Mouse (Mus musculus): ENCODE measurements around the gene Orc3. TPM values are rescaled to one million over a fixed set of nuclear protein-coding genes. Genes with fewer than 3 reads are reported as not detected.

The Orc3 gene
- polyA plus RNA-seq, 1 experiment from 2014 or later = 111 TPM

DNA sequence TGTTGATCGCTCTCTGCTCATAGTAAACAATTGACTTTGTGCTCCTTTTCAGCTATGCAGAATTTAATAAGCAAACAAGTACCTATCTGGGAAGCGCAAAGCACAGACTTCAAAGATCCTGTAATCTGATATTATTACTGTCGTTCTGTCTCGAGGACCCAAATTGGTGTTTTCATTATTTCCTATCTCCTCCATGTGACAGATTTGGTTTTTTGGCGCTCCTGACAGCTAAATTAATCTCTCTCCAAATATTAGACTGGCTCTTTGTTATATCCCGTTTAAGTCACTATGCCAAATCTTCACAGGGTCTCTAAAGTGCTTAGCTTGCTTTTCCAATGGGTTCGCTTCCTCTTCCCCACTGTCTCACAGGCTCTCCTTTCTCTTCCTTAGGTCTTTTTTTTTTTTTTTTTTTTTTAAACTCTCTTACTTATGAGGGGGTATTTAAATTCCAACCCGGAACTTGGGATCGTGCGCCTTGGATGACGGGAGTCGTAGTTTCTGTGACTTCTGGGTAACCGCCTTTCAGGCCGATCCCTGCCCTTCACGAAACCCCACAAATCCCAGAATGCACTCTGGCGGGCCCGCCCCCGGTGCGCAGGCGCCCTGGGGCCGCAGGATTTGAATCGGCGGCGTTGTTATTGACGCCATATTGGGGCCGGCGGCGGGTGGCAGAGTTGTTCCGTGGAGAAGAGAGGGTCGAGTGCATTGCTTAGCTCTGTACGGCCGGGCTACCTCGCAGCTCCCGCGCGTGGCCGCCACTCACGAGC lies 64.6 kb downstream of the Orc3 start:
- ATAC-seq (ENCODE audit: insufficient number of reproducible peaks, insufficient read depth, low FRiP score, low TSS enrichment) = peak; percentile 92
- WGBS = 2% methylated on average over 38 of the region's 38 CpGs
- Histone ChIP-seq H3K4me1 (peaks cover 11% of the 10 kb centered on the region), H3K4me2 (replicated peaks) (peak overlapping the region; percentile 74), H3K27me3 (no peaks in the 10 kb centered on the region), H3K27ac (peak overlapping the region; percentile 94), H3K9ac (peak overlapping the region; percentile 98), H3K36me3 (no peaks in the 10 kb centered on the region), H3K9me3 (no peaks in the 10 kb centered on the region), H3K4me3 (peak overlapping the region; percentile 99)

DNA sequence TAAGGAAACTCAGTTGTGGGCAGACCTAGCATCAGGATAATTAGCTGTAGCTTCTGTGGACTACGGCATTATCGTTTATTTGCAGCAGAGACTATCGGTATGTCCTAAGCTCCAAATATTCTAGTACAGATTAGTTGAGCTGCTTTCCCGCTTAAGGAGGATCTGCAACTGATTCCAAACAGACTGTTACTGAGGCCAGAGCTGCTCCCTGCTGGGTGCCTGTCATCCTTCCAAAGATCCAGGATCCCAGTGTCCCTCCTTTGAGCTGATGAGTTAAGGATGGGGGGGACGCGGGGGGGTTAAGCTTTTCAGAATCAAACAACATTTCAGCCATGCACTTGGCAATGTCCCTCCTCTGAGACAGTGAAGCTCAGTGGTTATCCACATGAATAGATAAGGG lies 84.8 kb downstream of the Orc3 start:
- 85% methylated on average over 6 of the region's 6 CpGs for WGBS
- H3K9me3 ChIP-seq = no peaks in the 10 kb centered on the region
- no peak overlapping the region for H3K27ac ChIP-seq
- ATAC-seq (ENCODE audit: insufficient number of reproducible peaks, insufficient read depth, low FRiP score, low TSS enrichment) = no peak
- no peaks in the 10 kb centered on the region for H3K36me3 ChIP-seq
- H3K27me3 ChIP-seq = no peaks in the 10 kb centered on the region
- no peak overlapping the region for H3K9ac ChIP-seq
- H3K4me2 ChIP-seq (replicated peaks) = no peak overlapping the region
- no peak overlapping the region for H3K4me3 ChIP-seq
- no peaks in the 10 kb centered on the region for H3K4me1 ChIP-seq

DNA sequence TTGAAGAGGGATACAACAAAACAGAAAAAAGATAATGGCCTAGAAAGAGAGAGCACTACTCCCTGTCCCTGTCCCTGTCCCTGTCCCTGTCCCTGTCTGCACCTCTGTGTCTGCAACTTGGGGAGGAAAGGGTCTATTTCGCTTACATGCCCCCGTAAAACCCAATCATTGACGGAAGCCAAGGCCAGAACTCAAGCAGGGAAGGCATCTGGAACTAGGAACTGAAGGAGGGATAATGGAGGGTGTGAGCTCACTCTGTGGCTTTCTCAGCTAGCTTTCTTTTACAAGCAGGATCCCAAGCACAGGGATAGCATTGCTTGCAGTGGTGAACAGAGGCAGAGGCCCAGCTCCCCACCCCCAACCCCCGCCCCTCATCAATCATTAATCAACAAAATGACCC lies 85.4 kb downstream of the Orc3 start:
- Histone ChIP-seq H3K27ac (no peak overlapping the region), H3K4me1 (no peaks in the 10 kb centered on the region), H3K4me2 (replicated peaks) (no peak overlapping the region), H3K9ac (no peak overlapping the region), H3K27me3 (no peaks in the 10 kb centered on the region), H3K4me3 (no peak overlapping the region), H3K9me3 (no peaks in the 10 kb centered on the region), H3K36me3 (no peaks in the 10 kb centered on the region)
- no peak for ATAC-seq (ENCODE audit: insufficient number of reproducible peaks, insufficient read depth, low FRiP score, low TSS enrichment)
- 68% methylated on average over 4 of the region's 4 CpGs for WGBS

DNA sequence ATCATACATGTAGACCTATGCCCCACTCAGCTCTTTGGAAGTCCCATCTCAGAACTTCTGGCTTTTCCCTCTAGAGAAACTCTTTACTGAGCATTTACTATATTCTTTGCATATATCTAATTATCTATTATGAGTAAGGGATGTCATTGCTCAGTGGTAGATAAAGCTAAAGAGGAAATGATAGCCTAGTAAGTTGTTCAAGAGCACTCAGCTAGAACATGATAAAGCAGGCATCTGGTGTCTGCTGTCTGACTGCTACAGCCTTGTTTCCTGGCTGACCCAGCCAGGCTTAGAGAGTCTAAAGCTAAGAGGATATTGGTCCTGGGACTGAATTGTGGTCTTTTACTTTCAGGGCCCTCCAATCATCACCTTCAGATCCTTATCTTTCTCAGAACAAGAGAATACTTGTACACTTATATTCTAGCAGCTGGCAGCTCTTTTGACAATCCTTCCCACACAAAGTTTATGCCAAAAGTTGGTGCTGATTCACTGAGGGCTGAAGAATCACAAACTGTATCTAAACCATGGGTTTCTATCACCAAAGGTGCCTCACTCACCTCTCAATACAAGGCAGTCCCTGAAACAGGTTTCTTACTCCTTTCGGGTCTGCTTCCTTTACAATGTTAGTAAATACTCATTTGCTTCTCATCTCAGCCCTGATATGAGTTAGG lies 86.2 kb downstream of the Orc3 start:
- no peak overlapping the region for H3K4me2 ChIP-seq (replicated peaks)
- no peaks in the 10 kb centered on the region for H3K27me3 ChIP-seq
- no peak overlapping the region for H3K9ac ChIP-seq
- no peak for ATAC-seq (ENCODE audit: insufficient number of reproducible peaks, insufficient read depth, low FRiP score, low TSS enrichment)
- H3K9me3 ChIP-seq = no peaks in the 10 kb centered on the region
- 79% methylated on average over 1 of the region's 1 CpGs for WGBS
- no peaks in the 10 kb centered on the region for H3K36me3 ChIP-seq
- H3K4me1 ChIP-seq = no peaks in the 10 kb centered on the region
- H3K4me3 ChIP-seq = no peak overlapping the region
- no peak overlapping the region for H3K27ac ChIP-seq

DNA sequence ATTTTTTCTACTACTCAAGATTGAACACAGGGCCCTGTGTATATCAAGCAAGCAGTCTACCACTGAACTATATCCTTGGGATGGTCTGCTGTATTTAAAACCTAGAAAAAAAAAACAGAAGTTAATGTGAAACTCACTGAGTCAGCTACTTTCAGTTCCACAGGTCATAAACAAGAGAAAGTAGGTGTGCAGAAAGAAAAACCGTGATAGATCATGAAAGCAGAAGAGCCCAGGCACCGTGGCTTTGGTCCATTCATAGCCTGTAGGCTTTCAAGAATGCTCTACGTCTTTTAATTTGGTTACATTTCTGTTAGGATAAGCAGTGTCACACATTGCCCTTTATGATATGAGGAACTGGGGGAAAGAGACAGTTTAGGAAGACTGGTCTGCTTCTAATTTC lies 88.0 kb downstream of the Orc3 start:
- Histone ChIP-seq H3K27ac (no peak overlapping the region), H3K27me3 (no peaks in the 10 kb centered on the region), H3K9me3 (no peaks in the 10 kb centered on the region), H3K4me2 (replicated peaks) (no peak overlapping the region), H3K36me3 (no peaks in the 10 kb centered on the region), H3K4me1 (no peaks in the 10 kb centered on the region), H3K9ac (no peak overlapping the region), H3K4me3 (no peak overlapping the region)
- no peak for ATAC-seq (ENCODE audit: insufficient number of reproducible peaks, insufficient read depth, low FRiP score, low TSS enrichment)
- WGBS = 86% methylated on average over 3 of the region's 3 CpGs

DNA sequence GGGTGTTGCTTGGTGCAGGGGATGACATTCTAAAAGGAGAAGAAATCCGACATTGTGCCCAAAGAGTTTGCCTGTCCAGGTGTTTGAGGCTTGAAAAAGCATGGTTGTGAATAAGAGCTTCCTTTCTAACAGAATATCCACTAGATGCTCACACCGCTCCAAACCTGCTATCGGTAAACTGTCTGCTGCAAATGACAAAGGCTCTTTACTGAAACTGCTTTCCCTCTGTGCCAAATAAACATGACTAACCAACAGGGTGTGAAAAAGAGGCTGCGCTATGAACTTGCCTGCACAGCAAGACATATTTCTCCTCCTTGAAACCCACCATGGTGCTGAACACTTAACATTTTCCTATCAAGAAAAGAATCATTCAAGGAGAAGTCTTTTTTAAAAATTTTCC lies 91.2 kb downstream of the Orc3 start:
- no peak overlapping the region for H3K4me3 ChIP-seq
- H3K4me2 ChIP-seq (replicated peaks) = no peak overlapping the region
- no peaks in the 10 kb centered on the region for H3K36me3 ChIP-seq
- H3K4me1 ChIP-seq = no peaks in the 10 kb centered on the region
- no peak overlapping the region for H3K27ac ChIP-seq
- H3K9ac ChIP-seq = no peak overlapping the region
- no peaks in the 10 kb centered on the region for H3K9me3 ChIP-seq
- ATAC-seq (ENCODE audit: insufficient number of reproducible peaks, insufficient read depth, low FRiP score, low TSS enrichment) = no peak
- WGBS = 88% methylated on average over 4 of the region's 4 CpGs
- no peaks in the 10 kb centered on the region for H3K27me3 ChIP-seq

DNA sequence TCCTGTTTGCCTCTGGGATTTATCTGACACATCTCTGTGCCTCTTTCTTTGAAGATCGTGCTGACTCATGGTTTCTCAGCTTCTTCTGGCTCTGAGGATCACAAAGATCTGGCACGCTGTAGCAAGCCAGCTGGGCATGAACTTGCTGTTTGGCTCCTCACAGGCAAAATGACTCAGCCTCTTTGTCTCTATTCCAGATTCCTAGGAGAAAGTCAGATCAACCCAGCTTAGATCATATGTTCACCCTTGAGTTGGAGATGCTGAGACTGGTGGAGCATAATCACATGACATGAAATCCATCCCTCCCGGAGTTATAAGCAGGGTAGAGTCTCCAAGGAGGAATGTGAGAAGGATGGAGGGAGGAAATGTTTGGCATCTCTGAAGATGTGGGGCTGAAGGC lies 91.9 kb downstream of the Orc3 start:
- Histone ChIP-seq H3K4me1 (no peaks in the 10 kb centered on the region), H3K27me3 (no peaks in the 10 kb centered on the region), H3K4me2 (replicated peaks) (no peak overlapping the region), H3K9ac (no peak overlapping the region), H3K4me3 (no peak overlapping the region), H3K27ac (no peak overlapping the region), H3K36me3 (no peaks in the 10 kb centered on the region), H3K9me3 (no peaks in the 10 kb centered on the region)
- no peak for ATAC-seq (ENCODE audit: insufficient number of reproducible peaks, insufficient read depth, low FRiP score, low TSS enrichment)
- WGBS = 77% methylated on average over 3 of the region's 3 CpGs

Other genes starting within 250 kb of the Orc3 start
- gene Akirin2, start 64.0 kb downstream of the Orc3 start, polyA plus RNA-seq (2016; fragmentation: Nextera tagmentation; extraction: Ambion mirVana) = 95.9 and 99.2 TPM in 2 replicates
- 71.3 and 73.5 TPM in 2 replicates for gene Rars2, start within 50 bp of the Orc3 start, polyA plus RNA-seq (2016; fragmentation: Nextera tagmentation; extraction: Ambion mirVana)
- gene Slc35a1, start 72.5 kb upstream of the Orc3 start, polyA plus RNA-seq (2016; fragmentation: Nextera tagmentation; extraction: Ambion mirVana) = 50.8 and 57.8 TPM in 2 replicates
- gene Cfap206, start 115.3 kb upstream of the Orc3 start, polyA plus RNA-seq (2016; fragmentation: Nextera tagmentation; extraction: Ambion mirVana) = 0.47 and 0.50 TPM in 2 replicates
- gene Gm136, start 141.3 kb upstream of the Orc3 start, polyA plus RNA-seq (2016; fragmentation: Nextera tagmentation; extraction: Ambion mirVana) = not detected in 2 replicates
- 48.8 and 56.9 TPM in 2 replicates for gene Smim8, start 163.5 kb upstream of the Orc3 start, polyA plus RNA-seq (2016; fragmentation: Nextera tagmentation; extraction: Ambion mirVana)

Data from embryonic facial prominence, embryonic 12.5 days (tissue).